Mouse (Mus musculus): Measurements from ENCODE around the gene Prr15l.

Gene Prr15l

DNA sequence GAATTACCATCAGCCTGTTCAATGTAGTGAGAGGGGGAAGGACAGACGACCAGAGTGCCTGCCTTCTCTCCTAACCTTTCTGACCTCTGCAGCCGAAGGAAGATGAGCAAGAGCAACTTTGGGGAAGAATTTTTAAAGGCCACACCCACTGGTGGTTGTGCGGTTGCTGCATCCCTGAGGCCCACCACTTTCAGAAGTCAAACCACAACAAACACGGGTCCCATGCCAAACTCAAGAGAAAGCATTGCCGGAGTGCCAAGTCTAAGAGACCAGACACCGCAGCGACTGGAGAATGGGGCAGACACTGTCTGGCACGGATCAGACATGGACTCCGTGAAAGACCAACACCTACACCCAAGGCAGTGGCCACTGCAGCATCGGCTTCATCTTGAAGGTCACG, 3.0 kb upstream of the Prr15l start:
- no peak for DNase-seq

DNA sequence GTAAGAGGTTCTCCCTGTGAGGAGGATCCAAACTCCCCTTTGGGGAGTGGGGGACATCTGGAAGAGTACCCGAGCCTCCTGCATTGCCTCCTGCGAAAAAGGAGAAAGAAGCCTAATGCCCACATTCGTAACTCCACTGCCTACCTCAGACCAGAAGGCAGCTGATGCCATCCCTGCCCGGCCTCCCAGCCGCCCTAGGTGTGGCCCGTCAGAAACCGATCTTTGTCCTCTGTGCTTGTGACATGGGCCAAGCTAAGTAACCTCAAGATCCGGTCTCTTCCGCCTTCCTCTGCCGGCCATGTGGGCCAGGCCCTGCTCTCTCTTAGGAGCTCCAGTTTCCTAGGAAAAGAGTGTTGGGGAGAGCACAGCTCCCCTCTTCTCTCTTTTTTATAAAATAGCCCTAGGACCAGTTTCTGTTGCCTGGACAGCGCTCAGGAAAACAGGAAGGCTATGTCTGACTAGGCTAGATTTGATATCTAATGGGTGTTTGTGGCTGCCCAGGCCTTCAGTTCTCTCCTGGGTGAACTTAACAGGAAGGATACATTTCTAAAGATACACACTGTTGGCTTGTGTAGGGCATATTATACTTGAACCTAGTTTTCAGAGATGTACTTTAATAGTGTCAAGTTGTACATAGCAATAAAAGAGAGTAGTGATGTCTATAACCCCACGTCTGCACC, 2.3 kb upstream of the Prr15l start:
- DNase-seq, result no peak

DNA sequence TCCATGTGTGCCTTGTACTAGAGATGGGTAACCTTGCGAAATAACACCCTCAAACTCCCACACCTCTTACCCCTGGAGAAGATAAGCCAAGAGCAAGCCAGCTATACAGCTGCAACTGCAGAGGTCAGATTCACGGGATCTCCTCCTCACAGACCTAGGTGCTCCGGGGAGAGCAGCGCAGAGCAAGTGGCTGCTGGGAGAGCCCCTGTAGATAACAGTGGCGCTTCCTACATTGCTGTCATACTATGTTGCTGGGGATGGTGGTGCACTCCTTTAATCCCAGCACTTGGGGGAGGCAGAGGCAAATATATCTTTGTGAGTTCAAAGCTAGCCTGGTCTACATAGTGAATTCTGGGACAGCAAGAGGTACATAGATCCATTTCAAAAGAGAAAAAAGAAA, 1.3 kb upstream of the Prr15l start:
- DNase-seq, result no peak

DNA sequence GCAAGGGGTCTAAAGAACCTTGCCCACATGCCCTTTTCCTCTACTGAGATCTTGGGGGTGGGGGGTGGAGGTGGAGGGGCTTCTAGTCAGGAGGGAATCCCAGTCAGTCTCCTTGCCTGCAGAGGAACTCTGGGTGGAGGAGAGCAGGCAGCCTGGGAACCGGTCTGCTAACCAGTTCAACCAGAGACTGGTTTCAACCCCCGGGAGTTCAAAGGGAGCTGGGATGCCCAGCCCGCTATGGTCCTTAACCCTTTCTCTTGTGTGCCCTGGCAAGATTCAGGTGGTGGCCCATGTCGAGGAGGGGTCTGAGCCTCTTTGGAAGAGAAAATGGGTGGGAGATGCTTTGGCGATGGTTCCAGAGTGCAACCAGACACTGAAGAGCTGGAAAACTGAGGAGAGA, 787 bp downstream of the Prr15l start:
- DNase-seq, result no peak

DNA sequence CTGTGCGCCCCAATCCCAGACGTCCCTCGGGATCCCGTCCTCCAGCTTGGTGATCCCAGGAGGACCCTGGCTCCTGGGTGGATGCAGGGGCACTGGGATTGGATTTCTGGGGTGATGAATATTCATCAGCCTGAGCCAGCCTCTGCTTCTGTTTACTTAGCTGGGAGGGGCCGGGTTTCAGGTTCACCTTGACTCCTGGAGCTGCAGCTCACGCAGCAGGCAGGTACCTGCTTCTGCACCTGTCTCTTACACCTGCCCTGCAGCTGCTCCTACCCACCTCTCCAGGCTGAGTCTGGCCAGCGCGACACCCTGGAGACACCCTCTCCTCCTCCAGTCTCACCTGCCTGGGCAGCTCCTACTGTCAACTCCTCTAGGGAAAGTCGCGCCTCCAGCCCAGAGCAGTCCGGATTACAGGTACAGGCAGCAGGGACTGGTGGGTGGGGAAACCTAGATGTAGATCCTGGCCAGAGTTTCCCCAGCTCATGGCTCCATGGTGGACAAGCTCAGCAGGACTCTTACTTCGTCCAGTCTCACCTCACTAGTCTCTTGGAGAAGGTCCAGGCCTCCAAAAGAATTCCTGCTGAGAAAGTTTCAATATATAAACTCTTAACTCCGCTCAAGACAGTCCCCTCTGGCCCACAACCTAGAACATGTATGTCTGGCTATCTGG, 1.3 kb downstream of the Prr15l start:
- no peak for DNase-seq

DNA sequence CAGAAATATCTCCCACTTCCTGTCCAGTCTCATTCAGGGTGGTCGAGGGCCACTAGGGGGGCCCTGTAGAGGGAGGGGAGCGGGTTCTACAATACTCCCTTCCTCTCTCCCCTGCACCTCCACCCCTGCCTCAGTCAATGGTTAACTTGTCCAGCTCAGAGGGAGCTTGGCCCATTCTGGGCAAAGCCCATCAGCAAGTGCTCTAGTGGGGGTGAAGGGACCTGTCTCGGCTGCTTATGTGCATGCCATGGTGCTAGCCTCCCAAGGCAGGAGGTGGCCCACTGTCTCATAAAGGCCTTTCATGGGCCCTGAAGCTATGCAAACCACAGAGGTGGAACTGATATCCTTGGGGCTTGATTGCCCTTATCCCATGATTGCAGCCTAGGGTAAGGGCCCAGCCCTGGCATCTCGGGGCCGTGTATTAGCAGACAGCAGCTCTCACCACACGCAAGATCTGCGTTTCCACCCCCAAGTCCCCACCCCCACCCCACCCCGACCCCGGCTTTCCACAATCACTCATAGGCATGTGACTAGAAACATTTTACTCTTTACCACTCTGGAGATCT, 1.9 kb downstream of the Prr15l start:
- DNase-seq, result no peak

DNA sequence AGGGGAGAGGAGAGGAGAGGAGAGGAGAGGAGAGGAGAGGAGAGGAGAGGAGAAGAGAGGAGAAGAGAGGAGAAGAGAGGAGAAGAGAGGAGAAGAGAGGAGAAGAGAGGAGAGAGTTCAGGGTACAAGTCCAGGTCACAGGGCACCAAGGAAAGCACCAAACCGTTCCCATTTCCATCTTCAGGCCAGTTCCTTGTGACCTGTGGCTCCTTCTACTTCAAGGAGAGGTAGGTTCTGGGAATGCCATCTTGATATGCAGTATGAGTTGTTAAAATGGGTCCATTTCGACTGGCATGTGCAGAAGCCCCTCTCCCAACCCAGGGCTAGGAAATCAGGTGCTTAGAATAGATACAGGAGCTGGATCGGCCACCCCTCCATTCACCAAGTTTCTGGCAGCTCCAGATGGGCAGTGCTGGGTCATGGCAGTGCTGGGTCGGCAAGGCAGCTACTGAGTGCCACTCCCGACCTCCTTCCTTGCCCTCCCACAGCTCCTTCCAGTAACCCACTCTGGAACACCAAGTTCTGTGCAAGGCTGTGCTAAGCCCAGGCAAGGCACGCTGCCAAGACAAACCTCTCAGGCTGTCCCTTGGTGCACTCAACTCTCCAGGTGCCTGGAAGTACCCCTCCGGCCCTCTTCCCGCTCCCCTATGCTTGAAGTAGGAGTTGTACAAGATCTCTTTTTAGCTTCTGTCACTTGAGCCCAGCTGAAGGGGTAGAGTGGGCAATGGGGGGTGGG, 3.6 kb downstream of the Prr15l start:
- DNase-seq, result no peak

DNA sequence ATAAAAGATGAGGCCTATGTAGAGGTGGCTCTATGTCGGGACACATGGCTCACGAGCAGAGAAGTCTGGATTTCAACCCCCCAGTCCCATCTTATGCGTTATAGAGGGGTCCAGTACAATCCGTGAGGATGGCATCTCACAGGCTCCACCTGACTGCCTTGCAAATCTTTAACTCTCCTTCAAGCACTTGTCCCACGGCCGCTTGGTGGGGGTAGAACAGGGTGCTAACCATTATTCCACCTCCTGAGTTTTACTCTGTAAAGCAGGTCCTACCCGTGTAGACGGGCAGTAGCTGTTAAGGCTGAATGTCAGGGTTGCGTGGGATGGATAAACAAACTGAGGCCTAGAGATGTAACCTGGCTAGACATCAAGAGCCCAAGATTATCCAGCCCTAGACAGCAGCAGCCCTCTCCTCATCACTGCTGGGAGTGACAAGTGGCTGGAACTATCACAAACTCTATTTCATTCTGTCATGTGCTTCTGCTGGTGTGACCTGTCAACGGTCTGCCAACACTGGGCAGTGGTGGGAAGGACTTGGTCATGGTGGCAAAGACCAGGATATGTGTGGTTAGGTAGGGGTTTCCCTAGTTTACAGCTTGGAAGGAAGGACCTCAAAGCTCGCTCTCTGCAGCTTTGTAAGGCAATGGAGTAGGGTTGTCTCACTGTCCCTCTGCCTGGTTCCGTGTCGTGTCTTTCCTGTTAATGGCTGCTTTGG, 5.8 kb downstream of the Prr15l start:
- DNase-seq, result no peak

DNA sequence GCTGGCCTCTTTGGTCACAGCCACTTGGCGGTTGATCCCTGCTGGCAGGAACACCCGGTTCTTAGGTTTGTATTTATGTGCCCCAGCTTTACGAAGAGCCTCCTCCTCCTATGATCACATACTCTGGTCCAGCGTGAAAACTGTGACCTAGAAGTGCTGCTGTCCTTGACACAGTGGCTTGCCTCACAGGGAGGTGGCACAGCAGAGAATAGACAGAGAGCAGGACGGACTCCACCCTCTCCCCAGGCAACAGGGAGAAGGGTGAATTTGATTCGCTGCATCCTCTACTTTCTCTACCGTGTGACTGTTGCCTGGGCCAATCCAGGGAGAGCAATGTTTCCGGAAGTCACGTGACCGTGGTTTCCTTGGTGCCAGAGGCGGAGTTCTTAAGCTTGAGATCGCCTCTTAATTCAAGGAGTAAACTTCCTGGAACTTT, 7.0 kb downstream of the Prr15l start:
- no peak for DNase-seq

DNA sequence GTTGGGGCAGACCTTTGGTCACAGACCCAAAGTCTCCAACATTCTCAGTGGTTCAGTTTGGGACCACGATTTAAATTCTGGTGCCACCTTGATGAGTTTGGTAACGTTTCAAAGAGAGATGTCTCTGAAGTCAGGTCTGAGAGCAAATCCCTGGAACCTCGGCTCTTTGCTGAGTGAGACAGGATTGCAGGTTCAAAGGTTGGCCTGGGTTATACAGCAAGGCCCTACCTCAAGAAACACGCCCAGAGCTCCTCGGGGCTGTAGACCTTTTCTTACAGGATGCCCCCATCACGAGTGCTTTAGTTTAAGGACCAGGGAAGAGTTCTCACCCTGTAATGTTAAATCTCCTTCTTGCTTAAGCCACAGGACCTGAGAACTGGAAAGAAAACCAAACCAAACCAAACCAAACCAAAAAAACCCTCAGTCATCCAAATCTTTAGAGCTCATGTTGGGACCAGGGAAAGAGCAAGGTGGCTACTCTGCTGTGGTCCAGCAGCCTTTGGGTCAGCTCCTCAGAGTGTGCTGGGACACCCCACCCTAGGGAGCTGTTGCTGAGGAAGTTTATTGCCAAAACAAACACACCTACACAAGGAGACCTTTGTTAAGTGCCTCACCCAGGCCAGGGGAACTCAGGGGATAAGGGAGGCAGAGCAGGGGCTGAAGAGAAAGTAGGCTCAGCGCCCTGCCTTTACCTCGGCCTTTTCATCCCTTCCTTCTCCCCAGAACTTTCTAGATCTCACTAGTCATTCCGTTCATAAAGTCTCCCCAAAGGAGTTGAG, 8.2 kb downstream of the Prr15l start:
- DNase-seq, result no peak

DNA sequence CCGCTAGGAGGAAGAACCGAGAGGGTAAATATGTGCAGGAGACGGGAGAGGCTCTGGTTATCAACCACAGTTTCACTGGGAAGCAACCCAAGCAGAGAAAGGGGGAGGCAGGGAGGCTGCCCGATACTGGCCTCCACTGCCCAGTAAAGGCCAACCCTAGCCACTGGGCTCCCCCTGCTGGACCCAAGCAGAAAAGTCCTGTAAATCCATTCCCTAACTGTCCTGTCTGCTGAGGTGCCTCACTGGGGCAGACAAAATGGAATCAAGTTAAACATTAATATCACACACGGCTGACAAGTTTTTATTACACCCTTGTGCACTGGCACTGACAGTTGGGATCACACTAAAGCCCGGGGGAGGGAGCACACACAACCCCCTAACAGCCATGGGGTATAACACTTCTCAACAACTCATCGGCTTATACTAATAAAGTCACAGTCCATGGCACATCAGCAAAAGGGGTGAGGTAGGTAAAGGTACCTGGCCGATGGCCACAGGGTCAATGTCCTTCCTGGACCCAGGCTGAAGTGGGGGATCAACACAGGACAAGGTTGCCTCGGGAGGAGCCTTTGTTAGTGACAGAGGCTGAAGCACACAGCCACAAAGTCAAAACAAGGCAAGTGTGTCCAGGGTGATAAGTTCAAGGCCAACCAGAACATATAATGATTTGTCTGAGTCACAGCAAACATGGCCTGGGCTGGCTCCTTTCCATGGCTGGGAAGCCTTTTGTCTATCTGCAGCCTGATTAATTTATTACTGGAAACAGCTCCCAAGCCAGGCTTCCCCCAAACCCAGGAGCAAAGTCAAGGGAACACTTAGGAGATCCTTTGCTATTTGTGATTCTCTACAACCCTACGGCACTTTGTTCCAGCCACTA, 9.9 kb downstream of the Prr15l start:
- DNase-seq, result no peak

DNA sequence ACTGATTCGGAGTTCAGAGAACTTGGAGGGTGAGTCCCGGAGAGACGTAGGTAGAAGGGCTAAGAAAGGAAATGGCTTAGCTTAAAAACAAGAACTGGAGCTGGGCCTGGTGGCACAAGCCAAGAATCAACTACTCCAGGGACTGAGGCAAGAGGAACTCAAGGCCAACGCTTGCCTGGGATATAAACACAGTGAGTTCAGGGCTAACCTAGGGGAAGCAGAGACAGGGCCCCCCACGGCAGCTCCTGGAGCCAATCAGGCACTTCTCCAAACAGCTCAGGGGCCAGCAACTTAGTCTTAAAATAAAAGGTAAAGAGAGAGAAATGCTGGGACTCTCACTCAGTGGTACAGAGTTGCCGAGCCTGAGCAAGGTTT, 10.5 kb downstream of the Prr15l start:
- no peak for DNase-seq

DNA sequence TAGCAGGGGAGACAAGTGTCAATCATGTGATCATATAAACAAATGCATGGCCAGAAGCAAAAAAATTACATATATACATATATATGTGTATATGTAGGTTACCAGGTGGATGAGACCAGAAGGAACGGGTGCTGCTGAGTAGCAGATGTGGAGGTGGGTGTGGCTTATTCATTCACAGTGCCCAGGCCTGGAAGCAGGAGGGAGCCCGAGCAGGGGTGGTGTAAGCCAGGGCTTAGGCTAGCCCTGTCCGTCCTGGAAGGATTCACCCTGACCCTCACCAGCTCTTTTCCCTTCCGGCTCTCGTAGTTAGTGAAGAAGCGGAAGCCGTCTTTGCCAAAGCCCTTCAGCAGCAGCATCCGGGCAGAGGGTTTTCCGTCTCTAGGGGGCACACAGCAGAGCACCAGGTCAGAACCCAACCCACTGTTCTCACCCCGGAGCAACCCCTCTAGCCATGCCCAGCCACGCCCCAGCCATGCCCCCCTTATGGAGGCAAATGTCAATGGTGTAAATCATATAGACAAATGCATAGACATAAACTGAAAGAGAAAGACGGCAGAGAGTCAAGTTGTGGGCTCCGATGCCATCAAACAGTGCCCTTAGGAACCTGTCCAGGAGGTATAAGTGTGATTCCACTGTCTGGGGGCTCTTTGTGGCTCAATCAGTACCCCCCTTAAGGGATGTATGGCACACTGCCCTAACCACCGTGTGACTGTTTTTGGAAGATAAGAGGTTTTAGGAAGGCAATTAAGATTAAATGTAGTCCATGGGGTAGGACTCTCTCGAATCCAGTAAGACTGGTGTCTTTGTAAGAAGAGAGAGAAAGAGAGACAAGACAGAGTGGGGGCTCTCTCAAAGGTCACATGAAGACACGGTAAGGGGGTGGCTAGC, 12.9 kb downstream of the Prr15l start:
- no peak for DNase-seq

DNA sequence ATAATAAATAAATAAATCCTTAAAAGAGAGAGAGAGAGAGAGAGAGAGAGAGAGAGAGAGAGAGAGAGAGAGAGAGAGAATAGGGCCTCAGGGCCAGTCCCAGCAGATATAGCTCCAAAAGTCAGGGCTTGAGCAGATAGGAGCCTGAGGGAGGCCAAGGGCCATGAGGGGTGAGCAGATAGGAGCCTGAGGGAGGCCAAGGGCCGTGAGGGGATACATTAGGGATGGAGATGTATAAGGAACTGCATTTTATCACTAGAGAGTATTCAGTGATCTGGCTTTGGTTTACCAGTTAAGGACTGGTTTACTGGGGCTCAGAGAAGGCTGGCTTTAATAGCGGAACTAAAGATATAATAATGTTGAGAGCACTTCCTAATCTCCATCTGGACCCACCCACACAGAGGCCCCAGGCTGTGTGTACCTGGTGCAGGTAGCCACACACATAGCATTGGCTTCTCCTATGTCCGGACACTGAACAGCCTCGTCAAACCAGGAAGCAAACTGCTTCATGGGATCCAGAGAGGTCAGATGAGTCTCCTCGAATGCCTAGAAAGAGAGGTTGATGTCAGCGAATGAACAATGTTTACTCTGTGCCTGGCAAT, 14.2 kb downstream of the Prr15l start:
- no peak for DNase-seq

DNA sequence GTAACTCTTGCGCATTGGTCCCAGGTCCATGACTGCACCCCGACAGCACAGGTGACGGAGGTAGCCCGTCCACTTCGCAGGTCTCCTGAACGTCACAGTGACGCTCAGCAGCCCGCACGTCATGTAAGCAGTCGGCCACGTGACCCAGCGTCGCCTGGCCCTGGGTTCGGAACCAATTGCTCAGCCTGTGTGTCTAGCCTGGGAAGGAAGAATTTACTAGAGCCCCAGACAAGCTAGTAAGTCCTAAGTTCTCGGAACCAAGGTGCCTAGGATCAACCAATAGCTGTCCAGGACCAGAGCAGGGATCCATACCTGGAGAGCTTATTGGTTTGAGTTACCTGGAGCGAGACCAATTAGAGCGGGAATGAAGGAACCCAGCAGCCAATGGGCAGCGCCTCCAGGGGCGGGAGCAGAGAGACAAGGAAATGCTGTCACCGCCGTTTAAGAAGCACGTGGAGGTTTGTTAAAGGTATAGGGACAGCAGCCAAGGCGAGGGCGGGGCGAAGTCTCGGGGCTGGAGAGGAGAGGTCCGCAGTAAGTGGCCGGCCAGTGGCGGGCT, 15.9 kb downstream of the Prr15l start, which contains the start of gene Pnpo:
Pnpo (minus strand) TSS at position 241 of the 559 bp plus-strand sequence.
- DNase-seq, result peak; percentile 90

DNA sequence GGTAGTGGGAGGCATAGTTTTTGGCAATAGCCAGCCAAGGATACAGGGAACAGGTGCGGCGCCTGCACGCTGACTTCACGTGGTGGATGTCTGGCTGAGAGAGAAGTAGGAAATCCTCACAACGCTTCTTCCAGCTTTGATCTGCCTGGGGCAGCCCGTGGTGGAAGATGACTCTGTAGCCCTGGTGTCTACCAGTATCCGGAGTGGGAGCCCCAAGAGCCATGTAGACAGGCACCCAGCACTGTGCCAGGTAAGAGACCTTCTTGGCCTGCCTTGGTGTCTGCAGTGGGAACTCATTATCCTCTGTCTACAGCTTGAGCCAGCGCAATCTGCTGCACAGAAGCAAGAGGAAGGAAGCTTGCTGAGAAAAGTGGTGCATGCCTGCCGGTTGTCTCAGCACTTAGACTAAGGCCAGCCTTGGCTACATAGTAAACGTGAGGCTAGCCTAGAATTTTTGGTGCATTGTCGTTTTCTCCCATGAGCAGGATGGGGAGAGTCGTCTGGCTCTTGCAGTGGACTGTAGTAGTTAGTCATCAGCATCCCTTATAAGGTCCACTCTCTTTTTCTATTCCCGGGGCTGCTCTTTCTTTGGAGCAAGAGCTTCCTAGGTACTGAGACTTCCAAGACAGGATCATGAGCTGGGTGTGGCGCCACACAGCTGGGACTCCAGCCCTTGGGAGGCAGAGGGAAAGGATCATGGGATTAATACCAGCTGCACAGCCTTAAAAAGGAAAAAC, 17.1 kb downstream of the Prr15l start:
- DNase-seq, result no peak

DNA sequence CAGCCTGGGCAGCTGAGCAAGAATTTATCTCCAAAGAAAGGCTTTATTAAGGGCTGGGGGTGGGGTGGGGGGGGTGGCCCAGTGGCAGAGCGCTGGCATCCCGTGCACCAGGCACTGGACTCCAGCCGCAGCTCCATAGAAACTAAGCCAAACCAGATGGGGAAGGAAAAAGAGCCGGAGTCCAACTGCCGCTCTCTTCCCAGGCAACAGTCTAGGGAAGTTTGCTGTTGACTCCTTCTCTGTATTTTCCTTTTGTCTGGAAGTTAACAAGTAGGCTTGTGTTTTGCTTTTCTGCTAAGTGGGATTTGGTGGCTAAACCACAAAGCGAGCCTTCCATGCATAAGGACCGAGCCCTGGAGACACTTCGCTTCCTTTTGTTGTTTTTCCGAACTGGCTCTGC, 18.6 kb downstream of the Prr15l start:
- DNase-seq, result no peak

DNA sequence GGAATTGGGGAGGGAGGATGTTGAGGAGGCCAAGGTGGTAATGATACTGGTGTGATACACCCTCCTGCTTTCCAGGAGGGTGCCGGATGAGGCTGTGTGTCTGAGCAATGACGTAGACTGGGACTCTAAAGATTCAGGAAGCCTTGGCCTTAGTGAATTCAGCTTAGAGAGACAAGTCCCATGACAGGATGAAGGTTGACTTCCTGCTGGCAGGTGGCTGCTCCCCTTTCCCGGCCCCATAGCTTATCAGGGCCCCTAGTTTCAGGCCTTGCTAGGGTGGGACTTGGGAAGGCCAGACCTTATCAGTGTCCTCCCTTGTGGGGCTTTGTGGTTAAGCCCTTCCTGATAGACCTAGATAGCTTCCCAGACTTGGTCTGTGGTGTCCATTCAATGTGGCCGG, 19.9 kb downstream of the Prr15l start:
- no peak for DNase-seq

DNA sequence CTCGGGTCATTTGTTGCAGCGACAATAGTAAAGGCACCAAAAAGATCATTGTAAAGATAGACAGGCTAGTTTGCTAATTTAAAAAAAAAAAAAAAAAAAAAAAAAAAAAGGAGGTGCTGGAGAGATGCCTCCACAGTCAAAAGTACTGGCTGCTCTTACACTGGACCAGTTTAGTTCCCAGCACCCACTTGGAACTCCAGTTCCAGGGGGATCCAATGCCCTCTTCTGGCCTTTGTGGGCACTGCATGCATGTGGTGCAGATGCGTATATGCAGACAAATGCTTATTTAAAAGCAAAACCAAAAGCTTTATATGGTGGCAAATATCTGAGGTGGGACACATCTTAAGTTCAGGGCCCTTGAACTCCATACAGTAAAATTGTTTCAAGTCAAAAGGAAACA, 22.9 kb downstream of the Prr15l start:
- no peak for DNase-seq
